Mouse (Mus musculus) lung, postnatal 0 days (tissue): ENCODE measurements at regions not wholly inside any gene's neighbourhood (a gene's known extent, or its start where the extent isn't known, plus 50 kb on each side); places are given as distances from the start of the nearest gene placed in this dataset.

Experiments
- ATAC-seq: fragments of 200-750 bp; cut with Nextera tagmentation; 2 replicates; pipeline ENCODE4 v1.8.0; 2017; ENCODE audit warnings: moderate library complexity
- DNase-seq: peaks from one replicate; pipeline ENCODE4 v3.0.0-alpha.2; 2016; ENCODE audit warnings: low spot score
- H3K27ac ChIP-seq: fragments of 300-500 bp; sonication (generic); 2 replicates; pipeline ENCODE4 v1.5.1; 2014; ENCODE audit warnings: antibody characterized with exemption, mild to moderate bottlenecking, low read length, mixed read lengths
- H3K27me3 ChIP-seq: fragments of 300-500 bp; sonication (generic); replicated peaks from 2 replicates; pipeline ENCODE4 v1.6.1; 2014; ENCODE audit warnings: low read length, mixed read lengths; ENCODE audit not compliant: insufficient read depth
- H3K36me3 ChIP-seq: fragments of 300-500 bp; sonication (generic); 2 replicates; pipeline ENCODE4 v1.6.1; 2014; ENCODE audit warnings: low read length, mixed read lengths; ENCODE audit not compliant: insufficient read depth
- H3K4me1 ChIP-seq: fragments of 300-500 bp; sonication (generic); 2 replicates; pipeline ENCODE4 v1.6.1; 2014; ENCODE audit warnings: antibody characterized with exemption, low read depth, low read length, mixed read lengths; ENCODE audit not compliant: insufficient read depth
- H3K4me2 ChIP-seq: fragments of 300-500 bp; sonication (generic); replicated peaks from 2 replicates; pipeline ENCODE4 v1.6.1; 2014; ENCODE audit warnings: low read depth, mild to moderate bottlenecking, low read length, moderate library complexity, mixed read lengths
- H3K4me3 ChIP-seq: fragments of 300-500 bp; sonication (generic); 2 replicates; pipeline ENCODE4 v1.5.1; 2014; ENCODE audit warnings: low read depth, low read length
- H3K9ac ChIP-seq: fragments of 300-500 bp; sonication (generic); replicated peaks from 2 replicates; pipeline ENCODE4 v1.6.1; 2014; ENCODE audit warnings: low read depth, mild to moderate bottlenecking
- H3K9me3 ChIP-seq: fragments of 300-500 bp; sonication (generic); 2 replicates; pipeline ENCODE4 v1.6.1; 2016; ENCODE audit warnings: low read length, mixed read lengths
- CTCF ChIP-seq: IDR thresholded peaks from 2 replicates; pipeline ENCODE4 v1.5.1; 2016; ENCODE audit warnings: antibody characterized with exemption, mild to moderate bottlenecking
- EP300 ChIP-seq: IDR thresholded peaks from 2 replicates; pipeline ENCODE4 v1.6.1; 2016; ENCODE audit warnings: antibody characterized with exemption, mild to moderate bottlenecking, control low read depth
- WGBS: fragments of 180-500 bp; shearing (Covaris S2); extraction: QIAGEN DNeasy Blood & Tissue Kit; methylation state at CpG from one replicate; pipeline ENCODE4 v1.1.7; 2014; 5-methylcytosine and 5-hydroxymethylcytosine counted together

GRCm38 (mm10) chr12:50899609-50900447, 250.9 kb upstream of the Prkd1 start:
- peak; percentile 7 for DNase-seq
- H3K4me2 ChIP-seq, result no peak overlapping the region
- no peaks in the 10 kb centered on the region for H3K4me1 ChIP-seq
- no peaks in the 10 kb centered on the region for H3K36me3 ChIP-seq
- WGBS, result 51% methylated on average over 13 of the region's 13 CpGs
- no peak for TF ChIP-seq CTCF
- no peak for TF ChIP-seq EP300
- no peak overlapping the region for H3K9ac ChIP-seq
- H3K27me3 ChIP-seq, result no peaks in the 10 kb centered on the region
- no peaks in the 10 kb centered on the region for H3K9me3 ChIP-seq
- ATAC-seq, result no peak
- no peak overlapping the region for H3K4me3 ChIP-seq
- no peak overlapping the region for H3K27ac ChIP-seq

- ATAC-seq (no peak), DNase-seq (no peak)
- Histone ChIP-seq H3K9ac (no peak overlapping the region), H3K4me3 (no peak overlapping the region), H3K4me1 (no peaks in the 10 kb centered on the region), H3K4me2 (no peak overlapping the region), H3K36me3 (no peaks in the 10 kb centered on the region), H3K27ac (no peak overlapping the region), H3K27me3 (no peaks in the 10 kb centered on the region), H3K9me3 (no peaks in the 10 kb centered on the region)
- WGBS, result 78% methylated on average over 3 of the region's 3 CpGs
- TF ChIP-seq CTCF, result no peak
- TF ChIP-seq EP300, result no peak
Observed at GRCm38 (mm10) chr12:50897606-50898166, 248.8 kb upstream of the Prkd1 start.

GRCm38 (mm10) chr12:50893604-50894003, 244.7 kb upstream of the Prkd1 start:
- no peak overlapping the region for H3K27ac ChIP-seq
- 48% methylated on average over 5 of the region's 5 CpGs for WGBS
- TF ChIP-seq EP300 (no peak), CTCF (no peak)
- DNase-seq, result no peak
- ATAC-seq, result no peak
- H3K4me1 ChIP-seq, result no peaks in the 10 kb centered on the region
- H3K9me3 ChIP-seq, result no peaks in the 10 kb centered on the region
- H3K36me3 ChIP-seq, result no peaks in the 10 kb centered on the region
- no peaks in the 10 kb centered on the region for H3K27me3 ChIP-seq
- H3K9ac ChIP-seq, result no peak overlapping the region
- no peak overlapping the region for H3K4me3 ChIP-seq
- H3K4me2 ChIP-seq, result no peak overlapping the region

DNA sequence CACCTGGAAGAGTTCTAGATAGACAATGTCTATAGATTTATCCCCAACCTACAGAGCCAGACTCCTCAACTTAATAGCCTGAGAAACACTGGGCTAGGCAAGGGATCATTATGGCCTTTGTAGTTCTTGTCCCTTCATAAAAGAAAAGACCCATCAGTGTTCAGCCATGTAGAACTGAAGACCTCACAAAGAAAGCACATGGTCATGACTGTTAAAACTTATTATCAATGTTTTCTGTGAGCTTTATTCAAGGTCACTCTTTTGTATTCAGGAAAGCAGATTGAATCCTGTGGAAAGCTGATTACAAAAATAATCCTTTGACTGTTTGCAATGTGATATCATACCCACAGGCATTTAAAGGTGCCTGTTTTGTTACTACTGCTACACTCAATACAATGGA, 226.9 kb upstream of the Prkd1 start:
- Histone ChIP-seq H3K4me2 (no peak overlapping the region), H3K9me3 (no peaks in the 10 kb centered on the region), H3K4me3 (no peak overlapping the region), H3K4me1 (no peaks in the 10 kb centered on the region), H3K9ac (no peak overlapping the region), H3K36me3 (no peaks in the 10 kb centered on the region), H3K27me3 (no peaks in the 10 kb centered on the region), H3K27ac (no peak overlapping the region)
- DNase-seq, result no peak
- no peak for TF ChIP-seq CTCF
- TF ChIP-seq EP300, result no peak
- ATAC-seq, result no peak

DNA sequence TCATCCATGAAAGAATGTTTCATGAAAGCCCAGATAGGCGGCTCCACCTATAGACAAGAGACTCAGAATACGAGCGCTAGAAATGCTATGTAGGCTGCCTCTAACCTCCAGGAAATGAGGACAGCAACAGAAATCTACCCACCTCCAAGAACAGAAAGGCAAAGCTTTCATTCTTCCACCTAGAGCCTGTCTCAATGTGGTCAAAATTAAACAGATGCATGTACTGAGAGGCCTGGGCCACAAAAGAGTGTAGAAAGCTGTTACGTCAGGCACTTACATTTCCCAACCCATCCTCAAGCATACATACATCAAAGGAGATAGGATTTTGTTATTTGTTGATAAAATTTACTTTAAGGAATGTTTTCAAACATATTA, 225.1 kb upstream of the Prkd1 start:
- Histone ChIP-seq H3K4me2 (no peak overlapping the region), H3K4me1 (no peaks in the 10 kb centered on the region), H3K36me3 (no peaks in the 10 kb centered on the region), H3K27me3 (no peaks in the 10 kb centered on the region), H3K4me3 (no peak overlapping the region), H3K9me3 (no peaks in the 10 kb centered on the region), H3K9ac (no peak overlapping the region), H3K27ac (no peak overlapping the region)
- no peak for ATAC-seq
- TF ChIP-seq EP300 (no peak), CTCF (no peak)
- 90% methylated on average over 4 of the region's 4 CpGs for whole genome bisulfite sequencing
- no peak for DNase-seq

DNA sequence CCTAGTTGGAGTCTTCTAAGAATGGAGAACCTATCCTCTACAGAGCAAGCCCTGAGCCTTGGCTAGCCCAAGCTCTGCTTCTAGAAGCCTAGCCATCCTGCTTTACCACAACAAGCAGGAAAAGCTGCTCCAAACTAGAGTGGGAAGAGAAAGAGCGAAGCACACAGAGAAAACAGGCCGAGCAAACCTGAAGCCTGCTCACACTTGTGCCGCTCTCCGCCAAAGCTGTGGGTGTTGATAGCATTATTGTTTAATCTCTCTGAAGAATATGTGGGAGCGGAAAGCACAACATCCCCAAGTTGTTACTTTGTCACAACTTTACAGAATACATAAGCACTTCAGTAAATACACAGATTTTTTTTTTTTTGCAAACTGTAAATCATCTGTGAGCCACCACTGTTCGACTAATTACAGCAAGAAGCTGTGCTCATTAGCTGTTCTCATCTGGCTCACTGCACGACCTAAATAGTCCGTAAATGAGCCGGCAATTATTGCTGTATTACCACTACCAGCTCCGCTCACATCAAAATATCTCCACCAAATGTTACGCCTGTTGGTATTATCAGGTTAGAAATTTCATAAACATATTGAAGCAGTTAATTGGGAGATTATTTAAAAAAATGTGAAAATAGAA, 224.6 kb upstream of the Prkd1 start:
- H3K4me2 ChIP-seq, result no peak overlapping the region
- no peaks in the 10 kb centered on the region for H3K4me1 ChIP-seq
- no peaks in the 10 kb centered on the region for H3K36me3 ChIP-seq
- H3K27ac ChIP-seq, result no peak overlapping the region
- ATAC-seq (no peak), DNase-seq (no peak)
- 86% methylated on average over 11 of the region's 11 CpGs for WGBS
- H3K27me3 ChIP-seq, result no peaks in the 10 kb centered on the region
- no peaks in the 10 kb centered on the region for H3K9me3 ChIP-seq
- H3K4me3 ChIP-seq, result no peak overlapping the region
- TF ChIP-seq CTCF (no peak), EP300 (no peak)
- no peak overlapping the region for H3K9ac ChIP-seq
